Mouse (Mus musculus) neutrophil, adult 83 days (primary cell): ENCODE results near the gene Trank1. TPM values are rescaled to one million over a fixed set of nuclear protein-coding genes. Genes with fewer than 3 reads are reported as not detected.

Experiments used
- total RNA-seq, 2 experiments: library from RNA; stranded (reverse); gene quantifications; one replicate each; pipeline ENCODE4 v1.2.4; 2023

Trank1 gene
- not detected for total RNA-seq

GRCm38 (mm10) chr9:111311031-111311842 lies at the start of gene Trank1:
Trank1 (plus strand) TSS chr9:111311739.

GRCm38 (mm10) chr9:111271434-111272160 lies 39.9 kb upstream of the Trank1 start, which contains the start of the genes Mlh1 and Epm2aip1:
Mlh1 (minus strand) TSS chr9:111271791.
Epm2aip1 (plus strand) TSS chr9:111271929.

GRCm38 (mm10) chr9:111438904-111439835 lies 127.6 kb downstream of the Trank1 start, which contains the start of gene Dclk3:
Dclk3 (plus strand) TSS chr9:111439081.

Other genes starting within 250 kb of the Trank1 start
- 100 to 1,000 TPM in 1 of 2 experiments, 10 to 100 TPM in 1; 92.2 to 112 TPM for gene Lrrfip2, start 194.1 kb upstream of the Trank1 start, total RNA-seq
- gene Mlh1, start 39.9 kb upstream of the Trank1 start, total RNA-seq, result 10 to 100 TPM; 13.6 to 19.6 TPM
- gene Epm2aip1, start 39.8 kb upstream of the Trank1 start, total RNA-seq, result 10 to 100 TPM; 11.1 to 13.4 TPM
- gene Dclk3, start 127.3 kb downstream of the Trank1 start, total RNA-seq, result not detected